Mouse (Mus musculus) stomach, adult 2 months (tissue): ENCODE data around the gene Kit. TPM values are rescaled to one million over a fixed set of nuclear protein-coding genes. Genes with fewer than 3 reads are reported as not detected.

Source experiments
- polyA plus RNA-seq: library from polyadenylated mRNA; depleted of rRNA; stranded (reverse); fragments of >200 nt; gene quantifications from 2 replicates; pipeline ENCODE4 v1.2.3, GENCODE M21; 2012; rRNA removed

Gene Kit
- polyA plus RNA-seq = 7.4 and 8.7 TPM in 2 replicates

DNA sequence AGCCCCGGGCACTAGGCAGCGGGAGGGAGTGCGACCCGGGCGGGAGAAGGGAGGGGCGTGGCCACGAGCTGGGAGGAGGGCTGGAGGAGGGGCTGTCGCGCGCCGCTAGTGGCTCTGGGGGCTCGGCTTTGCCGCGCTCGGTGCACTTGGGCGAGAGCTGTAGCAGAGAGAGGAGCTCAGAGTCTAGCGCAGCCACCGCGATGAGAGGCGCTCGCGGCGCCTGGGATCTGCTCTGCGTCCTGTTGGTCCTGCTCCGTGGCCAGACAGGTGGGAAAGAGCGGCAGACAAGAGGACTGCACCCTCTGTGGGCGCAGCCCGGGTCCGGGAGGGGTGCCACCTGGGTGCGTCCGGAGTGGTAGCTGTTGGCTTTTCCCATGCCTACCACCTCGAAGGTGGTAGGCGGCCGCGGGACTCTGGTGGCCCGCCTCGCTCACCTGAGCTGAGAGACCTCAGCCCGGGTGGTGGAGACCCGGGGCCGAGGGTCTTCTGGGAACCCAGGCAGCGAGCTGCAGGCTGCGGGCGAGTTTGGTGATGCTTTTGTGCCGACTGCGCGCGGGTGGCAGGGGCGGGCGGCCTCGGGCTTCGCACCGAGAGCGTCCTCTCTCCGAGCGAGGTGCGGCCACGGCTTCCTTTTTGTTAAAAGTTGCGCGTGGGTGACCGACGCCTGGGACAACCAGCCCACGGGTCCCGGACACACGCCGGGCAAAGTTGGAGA lies at the start of gene Kit:
TSS of gene Kit (plus strand) at position 65 of the 715 bp plus-strand sequence.

